Mouse (Mus musculus): ENCODE measurements around the gene Gm6020. TPM values are rescaled to one million over a fixed set of nuclear protein-coding genes. Genes with fewer than 3 reads are reported as not detected.

Gene Gm6020
- polyA plus RNA-seq, 1 experiment from 2014 or later, result not detected

GRCm38 (mm10) chr19:61227941-61228701 is 44.4 kb downstream of the Gm6020 start, which contains the start of gene Csf2ra:
Gene Csf2ra (minus strand): TSS chr19:61228429.
- H3K27ac ChIP-seq (ENCODE audit: low read length), result peak within 1 kb of the TSS; percentile 80
- no peaks in the 10 kb centered on the region for H3K27me3 ChIP-seq (ENCODE audit: control insufficient read depth, insufficient read depth, low read length)
- H3K9me3 ChIP-seq (replicated peaks; ENCODE audit: control insufficient read depth, low read length), result peaks cover 8% of the 10 kb centered on the region
- no peak for ATAC-seq (replicated peaks; ENCODE audit: extremely low read depth, insufficient read depth, low FRiP score)
- peak within 1 kb of the TSS; percentile 69 for H3K4me3 ChIP-seq (ENCODE audit: low read length)
- peak within 1 kb of the TSS; percentile 82 for H3K4me2 ChIP-seq (ENCODE audit: low read depth, low read length)
- peak within 1 kb of the TSS; percentile 62 for H3K9ac ChIP-seq (ENCODE audit: low read length)
- 48% methylated on average over 35 of the region's 36 CpGs for WGBS
- no peaks in the 10 kb centered on the region for H3K36me3 ChIP-seq (ENCODE audit: control insufficient read depth, insufficient read depth)
- no peaks in the 10 kb centered on the region for H3K4me1 ChIP-seq (ENCODE audit: control insufficient read depth, insufficient read depth, low read length)

Other genes starting within 250 kb of the Gm6020 start
- gene Zfp950, start 43.0 kb upstream of the Gm6020 start, polyA plus RNA-seq (2015; fragmentation: Nextera tagmentation; extraction: Ambion mirVana), result 25.6 and 29.1 TPM in 2 replicates
- 0.18 and 0.21 TPM in 2 replicates for gene Gm7102, start 7.6 kb upstream of the Gm6020 start, polyA plus RNA-seq (2015; fragmentation: Nextera tagmentation; extraction: Ambion mirVana)
- gene Csf2ra, start 44.5 kb downstream of the Gm6020 start, polyA plus RNA-seq (2015; fragmentation: Nextera tagmentation; extraction: Ambion mirVana), result 31.8 and 36.3 TPM in 2 replicates
- gene Gm21060, start 113.2 kb downstream of the Gm6020 start, polyA plus RNA-seq (2015; fragmentation: Nextera tagmentation; extraction: Ambion mirVana), result not detected in 2 replicates